Mouse (Mus musculus) Patski (cell line): ENCODE measurements at regions not wholly inside any gene's neighbourhood (a gene's known extent, or its start where the extent isn't known, plus 50 kb on each side); places are given as distances from the start of the nearest gene placed in this dataset.
A peak's percentile ranks its signal among the peaks of the same experiment; 100 is the strongest.

ENCODE experiments used
- ATAC-seq: fragments of 100-300 bp; one replicate; pipeline ENCODE4 v1.8.0; 2021
- CTCF ChIA-PET: fragments of 350-600 bp; sonication (Branson Sonifier 250); formaldehyde crosslinking; loops from one replicate; lab custom pipeline; 2022; ENCODE audit warnings: inconsistent platforms; lab: Charles Lee
- POLR2A ChIA-PET: fragments of 350-600 bp; sonication (Branson Sonifier 250); formaldehyde crosslinking; loops from one replicate; lab custom pipeline; 2022; ENCODE audit warnings: antibody characterized with exemption, inconsistent platforms; lab: Charles Lee
- DNase-seq: peaks from one replicate; pipeline ENCODE4 v3.0.0-alpha.2; 2011; ENCODE audit warnings: low read depth, low spot score
- H3K27me3 ChIP-seq: fragments of 371-371 bp; one replicate; pipeline ENCODE4 v1.5.1; 2021
- CTCF ChIP-seq: fragments of 100-300 bp; IDR thresholded peaks from one replicate; pipeline ENCODE4 v1.5.1; 2021
- in situ Hi-C: fragments of 300-500 bp; cut with MboI; formaldehyde crosslinking; loops from 3 replicates; pipeline ENCODE4 v1.11.1; 2018; ENCODE audit warnings: low pct_unique_long_range_greater_than_20kb, mixed read lengths

DNA sequence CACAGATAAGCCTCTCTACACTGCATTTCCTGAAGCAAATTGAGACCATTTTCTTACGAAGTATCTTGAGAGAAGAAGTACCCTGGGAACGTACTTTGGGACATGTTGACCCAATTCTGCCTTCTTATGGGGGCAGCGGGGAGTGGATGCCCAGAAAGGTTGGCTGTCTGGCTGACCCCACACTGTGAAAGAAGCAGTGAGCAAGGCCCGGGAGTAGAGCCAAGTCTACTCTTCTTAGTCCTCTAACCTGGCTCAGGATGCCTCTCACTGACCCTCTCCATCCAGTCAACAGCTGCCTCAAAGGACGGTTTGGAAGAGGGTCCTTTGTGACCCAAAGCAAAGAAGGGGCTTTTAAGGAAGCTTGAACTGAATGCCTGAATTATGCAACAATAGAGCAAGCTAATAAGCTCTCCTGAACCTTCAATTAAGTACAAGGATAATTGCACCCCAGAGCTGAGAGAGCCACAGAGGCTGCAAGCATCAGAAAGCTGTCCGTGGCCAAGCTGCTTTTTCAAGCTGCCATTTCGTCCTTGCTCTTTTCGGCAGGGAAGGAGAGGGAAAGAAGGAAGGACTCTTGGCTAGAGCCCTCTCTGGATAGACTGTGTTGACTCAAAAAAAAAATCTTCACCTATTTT, 70.3 kb downstream of the Pctp start:
- peaks cover 9% of the 10 kb centered on the region for H3K27me3 ChIP-seq
- in situ Hi-C loops = no loop called here
- DNase-seq = no peak
- no peak for ATAC-seq
- ChIA-PET POLR2A (no interaction called here), CTCF (no interaction called here)
- TF ChIP-seq CTCF = no peak

DNA sequence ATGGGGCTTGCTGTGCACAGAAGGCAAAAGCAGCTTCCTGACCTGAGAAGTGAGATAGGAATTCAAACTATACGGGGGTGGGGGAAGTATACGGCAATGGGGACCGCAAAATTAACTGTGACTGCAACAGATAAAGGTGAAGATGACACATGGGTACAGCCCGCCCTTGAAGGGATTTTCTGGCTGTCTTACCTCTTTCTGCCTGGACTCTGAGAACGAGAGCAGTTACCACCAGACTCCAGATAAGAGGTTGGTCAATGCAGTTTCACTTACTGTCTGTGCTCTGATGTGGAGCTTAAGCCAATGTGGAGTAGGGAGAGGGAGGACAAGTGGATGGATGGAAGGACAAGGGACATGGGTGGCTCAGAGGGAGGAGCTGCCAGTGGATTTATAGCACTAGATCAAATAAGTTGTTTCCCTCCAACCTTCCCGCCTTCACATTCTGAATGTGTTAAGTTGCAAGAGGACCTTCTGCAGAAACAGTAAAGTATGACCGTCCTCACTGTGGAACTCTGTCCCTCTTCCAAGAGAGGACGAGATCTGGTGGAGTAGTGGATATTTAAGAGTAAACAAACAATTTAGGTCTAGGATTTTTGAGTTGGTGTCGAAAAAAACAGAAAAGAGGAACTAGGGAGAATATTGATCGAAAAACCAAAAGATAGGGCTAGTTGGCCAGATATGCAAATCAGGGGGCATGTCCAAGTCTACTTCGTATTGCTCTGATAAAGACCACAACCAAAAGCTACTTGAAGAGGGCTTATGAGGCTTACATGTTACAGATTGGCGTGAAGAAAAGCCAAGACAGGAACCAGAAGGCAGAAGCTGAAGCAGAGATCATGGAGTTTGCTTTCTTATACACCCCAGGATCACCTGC, 73.3 kb downstream of the Pctp start:
- CTCF ChIA-PET = no interaction called here
- ATAC-seq (no peak), DNase-seq (no peak)
- peaks cover 9% of the 10 kb centered on the region for H3K27me3 ChIP-seq
- in situ Hi-C loops = no loop called here
- no peak for TF ChIP-seq CTCF
- POLR2A ChIA-PET = no interaction called here

DNA sequence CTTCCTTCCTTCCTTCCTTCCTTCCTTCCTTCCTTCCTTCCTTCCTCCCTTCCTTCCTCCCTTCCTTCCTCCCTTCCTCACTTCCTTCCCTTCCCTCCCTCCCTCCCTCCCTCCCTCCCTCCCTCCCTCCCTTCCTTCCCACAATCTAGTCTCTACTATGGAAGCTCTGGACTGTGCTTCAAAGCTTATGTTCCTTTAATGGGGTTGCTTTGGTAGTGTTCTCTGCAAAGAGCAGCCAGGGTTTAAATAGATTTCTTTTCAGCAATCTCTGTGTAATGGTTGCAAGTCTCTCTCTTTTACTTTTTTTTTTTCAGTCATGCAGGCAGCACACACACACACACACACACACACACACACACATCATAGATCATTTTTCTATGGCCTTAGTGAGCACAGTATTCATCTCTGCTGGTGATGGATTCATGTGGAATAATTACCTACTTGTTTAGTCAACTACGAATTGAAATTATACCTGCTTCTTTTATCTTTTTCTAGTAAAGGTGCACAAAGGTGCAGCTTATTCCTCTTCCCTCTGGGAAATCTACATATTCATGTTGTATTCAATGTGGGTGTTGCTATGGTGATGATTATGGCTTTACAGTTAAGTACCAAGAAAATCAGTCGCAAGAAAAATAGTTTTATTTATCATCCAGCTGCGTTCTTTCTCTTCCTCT, 75.1 kb downstream of the Pctp start:
- POLR2A ChIA-PET = no interaction called here

DNA sequence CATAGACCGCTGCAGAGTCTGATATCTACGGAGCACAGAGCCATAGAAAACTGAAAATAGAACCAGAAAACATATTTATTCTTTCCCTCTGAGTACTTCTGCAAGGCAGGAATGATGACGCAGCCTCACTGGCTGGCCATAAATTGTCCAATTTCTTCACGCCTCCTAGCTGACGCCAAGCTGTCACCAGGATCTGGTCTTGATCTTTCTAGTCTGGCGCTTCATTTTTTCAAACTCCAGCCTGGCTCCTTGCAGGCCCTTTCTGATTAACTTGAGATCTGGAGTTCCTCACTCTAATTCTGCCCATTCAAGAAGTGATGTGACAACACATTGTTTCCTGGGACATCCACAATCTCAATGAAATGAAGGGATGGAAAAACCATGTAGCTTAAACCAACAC, 80.1 kb downstream of the Pctp start:
- POLR2A ChIA-PET = no interaction called here
- CTCF ChIA-PET = no interaction called here
- DNase-seq = no peak

More for the DNA sequence above, 75.1 kb downstream of the Pctp start:
- ATAC-seq (no peak), DNase-seq (no peak)
- H3K27me3 ChIP-seq = peaks cover 23% of the 10 kb centered on the region
- CTCF ChIA-PET = no interaction called here
- in situ Hi-C loops = no loop called here
- no peak for TF ChIP-seq CTCF

DNA sequence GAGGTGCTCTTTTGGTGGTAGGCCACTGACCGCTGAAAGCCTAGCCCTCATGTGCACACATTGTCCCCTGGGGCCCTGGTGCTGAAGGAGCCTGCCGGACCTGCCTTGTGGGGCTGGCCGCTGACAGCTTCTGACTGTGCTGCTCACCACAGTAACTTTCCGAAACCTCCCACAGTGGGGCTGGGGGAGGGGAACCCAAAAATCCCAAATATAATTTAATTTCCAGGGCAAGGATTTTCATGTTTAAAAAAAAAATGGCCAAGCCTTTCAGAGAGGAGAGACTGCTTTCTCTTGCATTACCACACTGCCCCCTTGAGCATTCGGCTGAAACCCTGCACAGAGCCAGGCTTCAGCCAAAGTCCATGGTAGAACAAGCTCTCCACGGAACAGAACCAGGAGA, 81.5 kb downstream of the Pctp start:
- ATAC-seq (no peak), DNase-seq (no peak)
- peak; percentile 26 for TF ChIP-seq CTCF
- ChIA-PET CTCF (no interaction called here), POLR2A (no interaction called here)
- peaks cover 25% of the 10 kb centered on the region for H3K27me3 ChIP-seq
- in situ Hi-C loops = no loop called here

More for the DNA sequence above, 80.1 kb downstream of the Pctp start:
- in situ Hi-C loops = no loop called here
- no peak for ATAC-seq
- TF ChIP-seq CTCF = no peak
- H3K27me3 ChIP-seq = peaks cover 25% of the 10 kb centered on the region

DNA sequence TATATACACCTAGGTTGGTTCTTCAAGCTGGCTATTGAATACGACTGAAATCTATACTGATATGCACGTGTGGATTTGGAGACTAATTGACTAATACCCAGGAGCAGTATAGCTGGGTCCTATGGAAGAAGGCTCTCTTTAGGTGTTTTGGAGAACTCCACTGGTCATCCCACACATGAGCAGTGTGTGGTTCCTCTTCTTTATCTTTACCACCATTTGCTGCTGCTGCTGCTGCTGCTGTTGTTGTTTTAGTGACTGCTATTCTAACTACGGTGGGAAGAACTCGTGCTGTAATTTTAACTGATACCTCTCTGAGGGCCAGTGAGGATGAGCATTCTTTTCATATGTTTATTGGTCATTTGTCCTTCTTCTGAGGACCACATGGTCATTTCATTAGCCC, 86.9 kb downstream of the Pctp start:
- peaks cover 23% of the 10 kb centered on the region for H3K27me3 ChIP-seq
- in situ Hi-C loops = no loop called here
- ChIA-PET CTCF (interaction anchor here (1.8 kb wide), 1 partner anchor 16 kb away, joined by 4 read pairs; no protein-coding TSS in a partner anchor), POLR2A (no interaction called here)
- DNase-seq (no peak), ATAC-seq (no peak)
- no peak for TF ChIP-seq CTCF

DNA sequence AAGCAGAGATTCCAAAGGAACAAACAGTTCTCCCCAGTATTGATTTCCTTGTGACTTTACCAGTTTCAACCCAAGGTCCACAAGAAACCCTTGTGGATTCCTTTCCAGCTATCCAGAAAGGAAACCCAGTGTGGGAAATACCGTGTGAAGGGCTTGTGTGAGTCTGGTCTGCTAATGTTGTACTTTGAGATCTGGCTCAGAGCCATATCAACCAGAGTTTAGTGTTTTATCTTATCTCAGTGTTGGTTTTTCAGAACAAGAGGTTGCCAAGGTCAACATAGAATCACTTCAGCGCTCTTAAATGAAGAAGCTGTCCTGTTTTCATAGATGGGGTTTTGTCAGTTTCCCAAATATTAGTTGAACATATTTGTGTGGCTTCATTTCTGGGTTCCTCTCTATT, 88.1 kb downstream of the Pctp start:
- in situ Hi-C loops = no loop called here
- ChIA-PET POLR2A (no interaction called here), CTCF (no interaction called here)
- DNase-seq (no peak), ATAC-seq (no peak)
- peaks cover 25% of the 10 kb centered on the region for H3K27me3 ChIP-seq
- TF ChIP-seq CTCF = no peak

DNA sequence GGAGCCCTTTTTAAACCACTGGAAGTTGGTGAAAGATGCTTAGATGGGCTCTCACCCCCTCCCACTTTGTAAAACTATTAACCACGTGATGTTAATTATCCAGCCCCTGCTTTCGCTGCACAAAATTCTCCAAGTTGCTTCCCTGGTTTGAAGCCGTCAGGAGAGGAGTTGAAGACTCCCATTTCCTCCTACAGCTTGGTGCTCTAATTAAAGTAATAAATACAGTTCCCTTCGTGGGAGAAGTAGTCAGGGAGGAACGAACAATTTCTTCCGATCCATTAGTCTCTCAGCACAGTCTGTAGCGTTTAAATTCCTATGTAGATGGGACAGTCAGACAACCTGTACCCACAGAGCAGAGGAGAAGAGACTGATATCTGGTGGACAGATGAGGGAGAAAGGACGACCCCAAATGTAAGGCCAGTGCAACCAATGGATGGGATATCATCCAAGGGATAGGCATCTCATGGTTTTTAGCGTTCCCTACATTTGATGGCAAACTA, 101.4 kb downstream of the Pctp start:
- ATAC-seq (no peak), DNase-seq (no peak)
- peaks cover 26% of the 10 kb centered on the region for H3K27me3 ChIP-seq
- no peak for TF ChIP-seq CTCF
- ChIA-PET CTCF (no interaction called here), POLR2A (no interaction called here)
- in situ Hi-C loops = no loop called here

DNA sequence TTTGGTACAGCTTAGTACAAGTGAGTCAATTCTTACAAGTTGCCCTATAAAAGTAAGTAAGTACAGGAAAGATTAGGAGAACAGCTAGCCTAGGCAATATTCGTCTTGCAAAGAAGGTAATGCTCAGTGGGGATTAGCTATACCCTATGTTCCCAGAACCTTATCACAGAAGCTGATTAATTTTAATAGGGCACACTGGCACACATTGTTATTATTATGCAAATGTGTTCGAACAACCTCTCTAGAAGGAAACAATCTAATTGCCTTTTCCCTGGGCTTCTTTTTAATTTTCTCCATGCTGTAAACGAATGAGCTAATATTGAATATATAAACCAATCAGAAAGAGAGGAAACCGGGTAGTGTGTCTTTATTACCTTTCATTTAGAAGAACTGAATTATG, 104.2 kb downstream of the Pctp start:
- ChIA-PET CTCF (interaction anchor here (1.6 kb wide), 1 partner anchor 17 kb away, joined by 4 read pairs; no protein-coding TSS in a partner anchor), POLR2A (no interaction called here)
- TF ChIP-seq CTCF = no peak
- in situ Hi-C loops = no loop called here
- DNase-seq (no peak), ATAC-seq (no peak)
- peaks cover 42% of the 10 kb centered on the region for H3K27me3 ChIP-seq

DNA sequence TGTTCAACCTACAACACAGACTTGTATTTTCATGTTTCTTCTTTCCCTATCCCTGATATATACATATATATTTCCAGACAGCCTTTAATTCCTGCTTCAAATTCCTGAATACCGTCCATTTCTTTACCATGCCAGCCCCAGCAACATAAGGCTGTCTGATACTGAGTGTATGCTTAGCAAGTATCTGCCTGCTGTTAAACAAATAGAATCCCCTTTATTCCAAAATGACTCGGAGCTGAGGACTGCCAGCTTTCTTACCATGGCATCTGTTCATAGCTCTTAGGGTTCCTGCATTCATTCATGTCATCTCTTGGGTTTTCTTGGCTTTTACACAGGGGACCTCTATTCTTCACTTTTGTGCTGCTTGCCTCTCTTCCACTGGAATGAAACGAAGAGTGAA, 105.8 kb downstream of the Pctp start:
- ChIA-PET POLR2A (no interaction called here), CTCF (no interaction called here)
- in situ Hi-C loops = no loop called here
- peaks cover 46% of the 10 kb centered on the region for H3K27me3 ChIP-seq
- ATAC-seq = no peak
- no peak for TF ChIP-seq CTCF
- DNase-seq = no peak

DNA sequence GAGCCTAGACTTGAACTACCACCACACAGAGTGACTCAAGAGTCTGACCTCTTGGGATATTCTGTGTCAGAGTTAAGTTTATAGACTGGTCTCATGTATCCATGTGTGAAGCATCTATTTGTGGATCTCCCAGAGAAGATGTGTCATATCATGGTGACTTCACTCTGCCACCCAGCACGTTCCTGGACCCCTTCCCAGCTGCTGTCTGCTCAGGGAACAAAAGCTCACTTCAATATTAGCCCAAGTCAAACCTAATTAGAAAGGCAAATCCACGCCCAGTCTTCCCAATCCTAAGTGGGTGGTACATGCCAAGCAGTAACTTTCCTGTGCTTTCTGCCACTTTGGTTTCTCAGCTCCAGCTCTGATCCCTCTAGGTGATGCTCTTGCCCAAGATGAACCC, 94.1 kb upstream of the Ankfn1 start:
- no peak for ATAC-seq
- no peak for DNase-seq
- no peak for TF ChIP-seq CTCF
- peaks cover 18% of the 10 kb centered on the region for H3K27me3 ChIP-seq
- in situ Hi-C loops = no loop called here
- ChIA-PET POLR2A (no interaction called here), CTCF (no interaction called here)
